In genomic region chr16:56012789-56013743, GRCm38 (mm10) we compare ENCODE assay signal across 14 mouse cellular contexts. TPM values are rescaled to one million over a fixed set of nuclear protein-coding genes. Genes with fewer than 3 reads are reported as not detected.
A peak's percentile ranks its signal among the peaks of the same experiment; 100 is the strongest.
DNase-seq lines count a peak whose midpoint lies in the region; ATAC-seq and TF ChIP-seq lines count a peak whose summit lies in the region.
"Had no signal": no experiment of that assay in that cellular context is flagged by ENCODE, and none has a peak within 500 bp of the region (broad histone marks: within the 10 kb centered on the region; RNA-seq: fewer than 3 reads in every experiment).

No protein-coding gene starts in this region.

- H3K4me2 ChIP-seq in forebrain, embryonic 11.5 days (ENCODE audit: low read depth, low read length, severe bottlenecking) = no peak overlapping the region
- no peak overlapping the region for H3K4me2 ChIP-seq in forebrain, embryonic 14.5 days (ENCODE audit: low read length)
- H3K4me2 ChIP-seq in liver, embryonic 12.5 days = no peak overlapping the region
- H3K4me2 ChIP-seq: heart, embryonic 11.5 days; limb, embryonic 12.5 days had no signal

- H3K9ac ChIP-seq in forebrain, embryonic 11.5 days (ENCODE audit: low read length) = no peak overlapping the region
- H3K9ac ChIP-seq in forebrain, embryonic 14.5 days (ENCODE audit: low read length) = no peak overlapping the region
- H3K9ac ChIP-seq in liver, embryonic 12.5 days = no peak overlapping the region
- H3K9ac ChIP-seq: limb, embryonic 12.5 days had no signal

- no peak overlapping the region for H3K4me3 ChIP-seq in forebrain, embryonic 11.5 days (ENCODE audit: low read depth, low read length)
- no peak overlapping the region for H3K4me3 ChIP-seq in forebrain, embryonic 14.5 days (ENCODE audit: low read depth, low read length)
- H3K4me3 ChIP-seq in left cerebral cortex, adult 2 months = no peak overlapping the region
- H3K4me3 ChIP-seq in liver, embryonic 12.5 days = no peak overlapping the region
- H3K4me3 ChIP-seq: limb, embryonic 12.5 days had no signal

- CTCF ChIA-PET in Patski (lab: Charles Lee) = interaction anchor here (1.5 to 1.6 kb wide), 2 partner anchors 8 to 12 kb away, joined by 3 to 5 read pairs; no protein-coding TSS in a partner anchor

- ATAC-seq in forebrain, embryonic 11.5 days (replicated peaks; ENCODE audit: low FRiP score) = peak; percentile 44; the same call in 1 of the 2 replicates
- ATAC-seq in forebrain, embryonic 14.5 days = no peak
- no peak for ATAC-seq in Patski
- ATAC-seq in liver, embryonic 12.5 days = peak; percentile 64

- in situ Hi-C loops in Patski (cut with MboI; ENCODE audit: low pct_unique_long_range_greater_than_20kb) = loop anchor here (10.0 kb wide), 1 partner anchor 62 kb away; no protein-coding TSS in a partner anchor

- no peaks in the 10 kb centered on the region for H3K9me3 ChIP-seq in forebrain, embryonic 11.5 days (ENCODE audit: control insufficient read depth, low read length)
- H3K9me3 ChIP-seq in forebrain, embryonic 14.5 days (replicated peaks; ENCODE audit: control insufficient read depth, low read length) = no peaks in the 10 kb centered on the region
- no peaks in the 10 kb centered on the region for H3K9me3 ChIP-seq in liver, embryonic 12.5 days (replicated peaks)

- intact Hi-C loops in left cerebral cortex, adult 2 months (cut with DNase I) = loop anchor here (5.0 kb wide), 1 partner anchor 36 kb away; no protein-coding TSS in a partner anchor
- intact Hi-C loops in left cerebral cortex, postnatal 25 days (cut with DNase I) = no loop called here

- no peaks in the 10 kb centered on the region for H3K27me3 ChIP-seq in forebrain, embryonic 11.5 days (ENCODE audit: control insufficient read depth, insufficient read depth, low read length)
- no peaks in the 10 kb centered on the region for H3K27me3 ChIP-seq in forebrain, embryonic 14.5 days (replicated peaks; ENCODE audit: control insufficient read depth, insufficient read depth, low read length)
- no peaks in the 10 kb centered on the region for H3K27me3 ChIP-seq in Patski
- no peaks in the 10 kb centered on the region for H3K27me3 ChIP-seq in liver, embryonic 12.5 days (replicated peaks)
- H3K27me3 ChIP-seq: limb, embryonic 12.5 days had no signal

- no peak for DNase-seq in forebrain, embryonic 11.5 days (ENCODE audit: low spot score)
- DNase-seq in forebrain, embryonic 14.5 days (ENCODE audit: low spot score) = no peak
- no peak for DNase-seq in left cerebral cortex, adult 2 months (ENCODE audit: extremely low spot score in 1 of 2, low spot score in 2 of 2)
- DNase-seq in left cerebral cortex, postnatal 25 days (ENCODE audit: low spot score in 2 of 2) = no peak
- no peak for DNase-seq in Patski (ENCODE audit: low read depth, low spot score)
- DNase-seq in cerebellum, postnatal 36 days = no peak
- no peak for DNase-seq in right cerebral cortex, postnatal 10 days (ENCODE audit: low spot score in 2 of 2)
- DNase-seq: cerebellum, adult 18-20 months; layer of hippocampus, adult 9-11 months; lung, postnatal 4 days; right cerebral cortex, postnatal 4 days had no signal

- POLR2A ChIA-PET in Patski (lab: Charles Lee) = interaction anchor here (0.6 kb wide), 1 partner anchor 43 kb away, joined by 4 read pairs; no protein-coding TSS in a partner anchor

- no peaks in the 10 kb centered on the region for H3K4me1 ChIP-seq in forebrain, embryonic 11.5 days (replicated peaks; ENCODE audit: control insufficient read depth, insufficient read depth, low read length)
- H3K4me1 ChIP-seq in forebrain, embryonic 14.5 days (ENCODE audit: control insufficient read depth, insufficient read depth, low read length) = no peaks in the 10 kb centered on the region
- no peaks in the 10 kb centered on the region for H3K4me1 ChIP-seq in liver, embryonic 12.5 days
- H3K4me1 ChIP-seq: limb, embryonic 12.5 days had no signal

- WGBS in forebrain, embryonic 11.5 days = 91% methylated on average over 10 of the region's 10 CpGs
- WGBS in forebrain, embryonic 14.5 days = 87% methylated on average over 10 of the region's 10 CpGs
- 85% methylated on average over 10 of the region's 10 CpGs for WGBS in liver, embryonic 12.5 days (ENCODE audit: insufficient replicate concordance)

- no peak overlapping the region for H3K27ac ChIP-seq in forebrain, embryonic 11.5 days (ENCODE audit: low read depth, low read length)
- no peak overlapping the region for H3K27ac ChIP-seq in forebrain, embryonic 14.5 days (ENCODE audit: low read depth, low read length)
- no peak overlapping the region for H3K27ac ChIP-seq in left cerebral cortex, adult 2 months
- no peak overlapping the region for H3K27ac ChIP-seq in liver, embryonic 12.5 days
- H3K27ac ChIP-seq: limb, embryonic 12.5 days had no signal

- H3K36me3 ChIP-seq in forebrain, embryonic 11.5 days (ENCODE audit: control insufficient read depth, insufficient read depth, low read length) = peaks cover 10% of the 10 kb centered on the region
- peaks cover 29% of the 10 kb centered on the region for H3K36me3 ChIP-seq in forebrain, embryonic 14.5 days (ENCODE audit: control insufficient read depth, insufficient read depth, low read length)
- peaks cover 77% of the 10 kb centered on the region for H3K36me3 ChIP-seq in liver, embryonic 12.5 days

- peak; percentile 14; the same call in 1 of the 2 replicates for TF ChIP-seq CTCF in left cerebral cortex, adult 2 months (IDR thresholded peaks at IDR 0.05)
- TF ChIP-seq CTCF in Patski (IDR thresholded peaks at IDR 0.05) = peak; percentile 33

RNA-seq across cellular contexts. Expression of gene Pcnp, which starts 16.5 kb away (rescaled TPM):
- polyA plus RNA-seq in forebrain, embryonic 11.5 days (2014; fragmentation: Nextera tagmentation; extraction: Ambion mirVana) = 332 and 372 TPM in 2 replicates
- polyA plus RNA-seq in forebrain, embryonic 14.5 days (2014; fragmentation: Nextera tagmentation; extraction: Ambion mirVana) = 252 and 255 TPM in 2 replicates
- 100 to 1,000 TPM; 164 to 167 TPM for total RNA-seq in left cerebral cortex, adult 2 months (2021)
- 100 to 1,000 TPM; 154 to 167 TPM for total RNA-seq in left cerebral cortex, postnatal 25 days (2021)
- polyA plus RNA-seq in Patski (2021) = 96.6 TPM
- 140 and 142 TPM in 2 replicates for polyA plus RNA-seq in liver, embryonic 12.5 days (2016; fragmentation: Nextera tagmentation; extraction: Ambion mirVana)

RNA-seq across cellular contexts. Expression of gene Trmt10c, which starts 24.6 kb away (rescaled TPM):
- polyA plus RNA-seq in forebrain, embryonic 11.5 days (2014; fragmentation: Nextera tagmentation; extraction: Ambion mirVana) = 31.2 and 33.6 TPM in 2 replicates
- polyA plus RNA-seq in forebrain, embryonic 14.5 days (2014; fragmentation: Nextera tagmentation; extraction: Ambion mirVana) = 28.1 and 29.8 TPM in 2 replicates
- 10 to 100 TPM in 1 of 2 experiments, 1 to 10 TPM in 1; 9.6 to 10.2 TPM for total RNA-seq in left cerebral cortex, adult 2 months (2021)
- total RNA-seq in left cerebral cortex, postnatal 25 days (2021) = 1 to 10 TPM; 9.5 to 9.8 TPM
- polyA plus RNA-seq in Patski (2021) = 17.9 TPM
- 23.1 and 24.1 TPM in 2 replicates for polyA plus RNA-seq in liver, embryonic 12.5 days (2016; fragmentation: Nextera tagmentation; extraction: Ambion mirVana)

RNA-seq across cellular contexts. Expression of gene Senp7, which starts 35.1 kb away (rescaled TPM):
- 37.6 and 41.4 TPM in 2 replicates for polyA plus RNA-seq in forebrain, embryonic 11.5 days (2014; fragmentation: Nextera tagmentation; extraction: Ambion mirVana)
- polyA plus RNA-seq in forebrain, embryonic 14.5 days (2014; fragmentation: Nextera tagmentation; extraction: Ambion mirVana) = 47.5 and 52.2 TPM in 2 replicates
- 10 to 100 TPM; 41.7 to 44.4 TPM for total RNA-seq in left cerebral cortex, adult 2 months (2021)
- 10 to 100 TPM; 41.8 to 42.5 TPM for total RNA-seq in left cerebral cortex, postnatal 25 days (2021)
- 22.8 TPM for polyA plus RNA-seq in Patski (2021)
- 21.0 and 22.9 TPM in 2 replicates for polyA plus RNA-seq in liver, embryonic 12.5 days (2016; fragmentation: Nextera tagmentation; extraction: Ambion mirVana)

RNA-seq across cellular contexts. Expression of gene Zbtb11, which starts 39.4 kb away (rescaled TPM):
- polyA plus RNA-seq in forebrain, embryonic 11.5 days (2014; fragmentation: Nextera tagmentation; extraction: Ambion mirVana) = 19.1 and 21.7 TPM in 2 replicates
- 15.0 and 20.3 TPM in 2 replicates for polyA plus RNA-seq in forebrain, embryonic 14.5 days (2014; fragmentation: Nextera tagmentation; extraction: Ambion mirVana)
- total RNA-seq in left cerebral cortex, adult 2 months (2021) = 10 to 100 TPM; 50.3 to 54.9 TPM
- 10 to 100 TPM; 46.3 to 47.6 TPM for total RNA-seq in left cerebral cortex, postnatal 25 days (2021)
- 13.6 TPM for polyA plus RNA-seq in Patski (2021)
- 17.5 and 17.6 TPM in 2 replicates for polyA plus RNA-seq in liver, embryonic 12.5 days (2016; fragmentation: Nextera tagmentation; extraction: Ambion mirVana)

RNA-seq across cellular contexts. Expression of gene Rpl24, which starts 47.0 kb away (rescaled TPM):
- polyA plus RNA-seq in forebrain, embryonic 11.5 days (2014; fragmentation: Nextera tagmentation; extraction: Ambion mirVana) = 718 and 776 TPM in 2 replicates
- 630 and 738 TPM in 2 replicates for polyA plus RNA-seq in forebrain, embryonic 14.5 days (2014; fragmentation: Nextera tagmentation; extraction: Ambion mirVana)
- total RNA-seq in left cerebral cortex, adult 2 months (2021) = 100 to 1,000 TPM; 376 to 411 TPM
- 100 to 1,000 TPM; 358 to 366 TPM for total RNA-seq in left cerebral cortex, postnatal 25 days (2021)
- 905 TPM for polyA plus RNA-seq in Patski (2021)
- 638 and 654 TPM in 2 replicates for polyA plus RNA-seq in liver, embryonic 12.5 days (2016; fragmentation: Nextera tagmentation; extraction: Ambion mirVana)

Comparison
In these comparisons a context has a peak if more than half of its experiments do, and no peak if none do; other contexts are left out.
1. ATAC-seq: peak in forebrain, embryonic 11.5 days (single experiment) and liver, embryonic 12.5 days (single experiment); none in forebrain, embryonic 14.5 days (single experiment) and Patski (single experiment).